Mouse (Mus musculus) macrophage (primary cell): Measurements from ENCODE around the gene Cox14. TPM values are rescaled to one million over a fixed set of nuclear protein-coding genes. Genes with fewer than 3 reads are reported as not detected.

Experiments used
- H3K27ac ChIP-seq: fragments of 350-480 bp; formaldehyde crosslinking; 2 replicates; pipeline ENCODE4 v1.9.0; 2021
- H3K36me3 ChIP-seq: fragments of 350-480 bp; formaldehyde crosslinking; 2 replicates; pipeline ENCODE4 v1.9.0; 2021; ENCODE audit errors: inconsistent target
- H3K4me3 ChIP-seq: fragments of 350-480 bp; formaldehyde crosslinking; 2 replicates; pipeline ENCODE4 v1.9.0; 2021; ENCODE audit errors: inconsistent target
- H3K79me2 ChIP-seq: fragments of 350-480 bp; formaldehyde crosslinking; 2 replicates; pipeline ENCODE4 v1.9.0; 2021; ENCODE audit errors: inconsistent target
- WGBS: methylation state at CpG from one replicate; pipeline ENCODE4 v1.1.7; 2026; ENCODE audit warnings: inconsistent platforms; ENCODE audit not compliant: missing documents; 5-methylcytosine and 5-hydroxymethylcytosine counted together
- polyA plus RNA-seq: library from polyadenylated mRNA; stranded (reverse); fragments of 250-400 nt; gene quantifications from 3 replicates; pipeline ENCODE4 v1.2.4, GENCODE M21; 2018; ENCODE audit warnings: inconsistent platforms

Gene Cox14
- polyA plus RNA-seq, 1 experiment from 2014 or later = 18.4 TPM

DNA sequence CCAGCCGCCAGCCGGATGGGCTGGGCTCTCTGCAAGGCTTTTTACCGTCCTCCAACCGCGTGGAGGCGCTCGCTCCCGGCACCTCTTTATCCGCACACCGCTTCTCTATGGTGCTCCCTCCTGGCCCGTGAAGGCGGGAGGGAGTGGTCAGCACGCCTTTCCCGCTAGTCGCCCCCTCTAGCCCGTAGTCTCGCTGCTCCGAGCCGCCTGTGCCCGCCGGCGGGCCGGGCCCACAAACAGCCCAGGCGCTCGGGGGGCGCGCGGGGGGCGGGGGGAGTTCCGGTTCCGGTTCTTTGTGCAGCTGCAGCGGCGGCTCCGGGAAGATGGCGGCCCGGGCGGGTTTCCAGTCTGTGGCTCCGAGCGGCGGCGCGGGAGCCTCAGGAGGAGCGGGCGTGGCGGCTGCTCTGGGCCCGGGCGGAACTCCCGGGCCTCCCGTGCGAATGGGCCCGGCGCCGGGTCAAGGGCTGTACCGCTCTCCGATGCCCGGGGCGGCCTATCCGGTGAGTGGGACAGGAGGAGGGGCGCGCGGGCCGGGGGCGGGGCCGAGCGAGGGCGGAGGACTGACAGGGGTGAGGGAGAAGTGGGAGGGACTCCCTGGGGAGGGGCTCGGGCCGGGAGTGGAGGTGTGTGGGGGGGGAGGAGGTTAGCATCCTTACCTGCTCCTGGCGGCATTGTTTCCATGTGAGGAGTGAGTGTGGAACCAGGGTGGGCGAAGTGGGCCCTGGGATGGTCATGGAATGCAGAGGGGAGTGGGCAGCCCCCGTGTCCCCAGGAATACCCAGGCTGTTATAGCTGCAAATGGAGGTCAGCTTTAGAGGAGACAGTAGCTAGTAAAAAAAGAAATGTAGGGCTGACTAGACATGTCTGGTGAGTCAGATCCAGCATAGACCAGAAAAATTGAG lies 23.2 kb upstream of the Cox14 start, which contains the start of gene Smarcd1:
Gene Smarcd1 (plus strand): TSS at position 131 of the 902 bp plus-strand sequence.
- no peak within 1 kb of the TSS for H3K27ac ChIP-seq
- peak within 1 kb of the TSS; percentile 53 for H3K4me3 ChIP-seq
- WGBS = 2% methylated on average over 46 of the region's 71 CpGs
- no peaks in the 10 kb centered on the region; the same call in 1 of the 2 replicates for H3K79me2 ChIP-seq
- peaks cover 14% of the 10 kb centered on the region for H3K36me3 ChIP-seq

- WGBS = 93% methylated on average over 9 of the region's 9 CpGs
- no peaks in the 10 kb centered on the region; the same call in 1 of the 2 replicates for H3K79me2 ChIP-seq
- H3K27ac ChIP-seq = no peak overlapping the region
- peaks cover 18% of the 10 kb centered on the region for H3K36me3 ChIP-seq
- H3K4me3 ChIP-seq = no peak overlapping the region; the same call in 1 of the 2 replicates
These were observed 22.3 kb upstream of the Cox14 start for GRCm38 (mm10) chr15:99703104-99703503.

DNA sequence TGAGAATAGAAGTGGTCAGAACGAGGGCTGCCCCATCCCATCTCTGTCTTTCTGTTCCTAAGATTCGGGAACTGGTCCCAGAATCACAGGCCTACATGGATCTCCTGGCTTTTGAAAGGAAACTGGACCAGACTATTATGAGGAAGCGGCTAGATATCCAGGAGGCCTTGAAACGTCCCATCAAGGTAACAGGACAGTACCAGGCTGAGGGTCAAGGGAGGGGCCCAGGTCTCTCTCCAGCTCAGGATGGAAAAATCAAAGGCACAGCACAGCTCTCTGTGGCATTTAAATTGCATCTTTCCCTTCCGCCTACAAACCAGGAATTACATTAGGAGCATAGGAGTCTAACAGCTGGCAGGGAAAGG lies 21.8 kb upstream of the Cox14 start:
- 96% methylated on average over 5 of the region's 5 CpGs for WGBS
- H3K27ac ChIP-seq = no peak overlapping the region
- no peak overlapping the region for H3K4me3 ChIP-seq
- H3K79me2 ChIP-seq = no peaks in the 10 kb centered on the region; the same call in 1 of the 2 replicates
- H3K36me3 ChIP-seq = peaks cover 22% of the 10 kb centered on the region

- peaks cover 27% of the 10 kb centered on the region for H3K36me3 ChIP-seq
- 88% methylated on average over 23 of the region's 23 CpGs for WGBS
These were observed 21.3 kb upstream of the Cox14 start for GRCm38 (mm10) chr15:99704041-99704681.

GRCm38 (mm10) chr15:99704881-99705280 lies 20.5 kb upstream of the Cox14 start:
- 88% methylated on average over 7 of the region's 7 CpGs for WGBS
- Histone ChIP-seq H3K36me3 (peaks cover 34% of the 10 kb centered on the region), H3K79me2 (no peaks in the 10 kb centered on the region; the same call in 1 of the 2 replicates), H3K4me3 (no peak overlapping the region), H3K27ac (no peak overlapping the region)

More at GRCm38 (mm10) chr15:99704041-99704681, 21.3 kb upstream of the Cox14 start:
- Histone ChIP-seq H3K4me3 (no peak overlapping the region), H3K27ac (no peak overlapping the region), H3K79me2 (no peaks in the 10 kb centered on the region; the same call in 1 of the 2 replicates)

DNA sequence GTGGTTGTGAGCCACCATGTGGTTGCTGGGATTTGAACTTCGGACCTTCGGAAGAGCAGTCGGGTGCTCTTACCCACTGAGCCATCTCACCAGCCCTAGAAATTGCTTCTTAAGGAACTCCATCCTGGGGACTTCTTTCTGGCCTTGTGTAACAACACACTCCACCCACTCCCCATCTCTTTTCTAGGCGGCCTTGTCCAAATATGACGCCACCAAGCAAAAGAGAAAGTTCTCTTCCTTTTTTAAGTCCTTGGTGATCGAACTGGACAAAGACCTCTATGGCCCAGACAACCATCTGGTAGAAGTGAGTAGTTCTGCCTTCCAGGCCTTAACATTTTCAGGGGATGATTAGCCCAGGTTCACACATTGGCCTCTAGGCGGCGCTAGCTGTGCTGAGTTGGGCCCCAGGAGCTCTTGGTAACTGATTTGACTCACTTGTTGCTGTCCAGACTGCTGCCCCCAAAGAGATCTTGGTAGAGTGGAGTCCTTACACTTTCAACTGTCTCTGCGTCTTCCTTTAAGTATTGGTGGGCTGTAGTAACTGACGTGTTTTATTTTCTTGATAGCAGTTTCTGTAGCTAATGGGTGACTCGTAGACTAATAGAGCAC lies 19.9 kb upstream of the Cox14 start, which contains the start of gene Gm17349:
Gene Gm17349 (minus strand): TSS at position 51 of the 609 bp plus-strand sequence.
- peaks cover 39% of the 10 kb centered on the region for H3K36me3 ChIP-seq
- no peaks in the 10 kb centered on the region; the same call in 1 of the 2 replicates for H3K79me2 ChIP-seq
- H3K4me3 ChIP-seq = no peak within 1 kb of the TSS
- 63% methylated on average over 8 of the region's 11 CpGs for WGBS
- no peak within 1 kb of the TSS for H3K27ac ChIP-seq

GRCm38 (mm10) chr15:99708176-99708575 lies 17.2 kb upstream of the Cox14 start:
- H3K36me3 ChIP-seq = peaks cover 62% of the 10 kb centered on the region

DNA sequence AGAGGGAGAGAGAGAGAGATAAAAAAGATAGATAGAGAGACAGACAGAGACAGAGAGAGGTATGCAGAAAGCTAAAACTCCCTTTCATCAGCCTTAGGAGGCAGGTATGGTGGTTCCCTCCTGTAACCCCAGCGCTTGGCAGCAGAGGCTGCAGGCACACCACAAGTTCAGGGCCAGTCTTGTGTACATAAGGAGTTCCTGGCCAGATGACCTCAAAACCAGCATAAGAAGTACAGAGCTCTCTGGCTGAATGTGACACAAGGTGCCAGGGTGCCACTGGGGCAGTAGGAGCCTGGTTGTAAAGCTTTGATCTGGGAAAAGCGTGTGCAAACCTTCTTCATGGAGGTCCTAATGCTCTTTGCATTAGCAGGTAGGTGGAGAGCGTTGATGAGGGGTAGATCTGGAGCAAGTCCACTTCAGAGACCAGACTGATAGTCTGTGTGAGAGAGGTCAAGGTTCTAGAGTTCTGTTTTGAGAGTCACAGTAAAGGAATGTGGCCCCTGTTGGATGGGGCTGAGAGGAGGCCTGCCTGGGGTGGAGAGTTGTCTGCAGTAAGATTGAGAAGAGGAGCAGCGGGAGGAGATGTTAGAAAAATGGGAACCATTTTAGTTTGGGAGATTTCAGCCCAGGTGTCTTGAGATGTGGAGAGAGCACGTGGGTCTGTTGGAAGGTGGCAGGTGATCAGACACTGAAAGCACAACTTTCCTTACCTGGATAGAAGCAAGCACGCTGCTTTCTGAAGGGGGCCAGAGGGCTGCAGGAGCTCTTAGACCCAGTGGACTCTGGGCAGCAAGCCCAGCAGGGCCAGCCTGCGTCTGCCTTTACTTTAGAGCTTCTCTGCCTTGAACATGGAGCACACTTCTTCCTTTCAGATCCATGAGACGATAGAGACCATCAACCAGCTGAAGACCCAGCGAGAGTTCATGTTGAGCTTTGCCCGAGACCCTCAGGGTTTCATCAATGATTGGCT lies 14.9 kb upstream of the Cox14 start:
- Histone ChIP-seq H3K27ac (no peak overlapping the region), H3K79me2 (no peaks in the 10 kb centered on the region), H3K36me3 (peaks cover 56% of the 10 kb centered on the region), H3K4me3 (no peak overlapping the region)
- WGBS = 95% methylated on average over 10 of the region's 10 CpGs

More at GRCm38 (mm10) chr15:99708176-99708575, 17.2 kb upstream of the Cox14 start:
- WGBS = 97% methylated on average over 10 of the region's 13 CpGs
- Histone ChIP-seq H3K4me3 (no peak overlapping the region), H3K27ac (no peak overlapping the region), H3K79me2 (no peaks in the 10 kb centered on the region)

DNA sequence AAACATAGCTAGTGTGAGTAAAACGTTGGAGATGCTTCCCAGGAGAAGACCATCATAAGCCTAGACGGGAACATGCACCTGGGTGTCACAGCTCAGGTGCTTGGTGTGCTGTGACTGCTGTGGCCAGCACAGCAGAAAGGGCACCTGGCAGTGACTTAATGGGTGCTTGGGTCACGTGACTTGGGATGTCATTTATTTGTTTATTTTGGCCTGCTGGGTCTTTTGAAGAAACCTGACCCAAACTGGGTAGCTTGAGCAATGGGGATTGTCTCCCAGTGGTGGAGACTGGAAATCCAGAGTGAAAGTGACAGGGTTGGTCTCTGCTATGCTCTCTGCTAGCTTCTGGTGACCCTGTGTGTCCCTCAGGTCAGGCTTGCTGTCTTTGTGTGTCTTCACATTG lies 13.9 kb upstream of the Cox14 start:
- Histone ChIP-seq H3K36me3 (peaks cover 56% of the 10 kb centered on the region), H3K79me2 (no peaks in the 10 kb centered on the region), H3K27ac (no peak overlapping the region), H3K4me3 (no peak overlapping the region)
- 90% methylated on average over 3 of the region's 3 CpGs for WGBS

GRCm38 (mm10) chr15:99712666-99713559 lies 12.5 kb upstream of the Cox14 start:
- peaks cover 44% of the 10 kb centered on the region for H3K36me3 ChIP-seq
- H3K27ac ChIP-seq = no peak overlapping the region
- no peaks in the 10 kb centered on the region for H3K79me2 ChIP-seq
- H3K4me3 ChIP-seq = no peak overlapping the region
- WGBS = 94% methylated on average over 13 of the region's 13 CpGs

GRCm38 (mm10) chr15:99713569-99713968 lies 11.8 kb upstream of the Cox14 start:
- no peaks in the 10 kb centered on the region for H3K79me2 ChIP-seq
- H3K36me3 ChIP-seq = peaks cover 41% of the 10 kb centered on the region
- H3K4me3 ChIP-seq = no peak overlapping the region
- 98% methylated on average over 3 of the region's 3 CpGs for WGBS
- no peak overlapping the region for H3K27ac ChIP-seq

GRCm38 (mm10) chr15:99714206-99714605 lies 11.2 kb upstream of the Cox14 start:
- no peak overlapping the region for H3K27ac ChIP-seq
- H3K79me2 ChIP-seq = no peaks in the 10 kb centered on the region
- no peak overlapping the region for H3K4me3 ChIP-seq
- peaks cover 35% of the 10 kb centered on the region for H3K36me3 ChIP-seq
- WGBS = 87% methylated on average over 4 of the region's 4 CpGs

DNA sequence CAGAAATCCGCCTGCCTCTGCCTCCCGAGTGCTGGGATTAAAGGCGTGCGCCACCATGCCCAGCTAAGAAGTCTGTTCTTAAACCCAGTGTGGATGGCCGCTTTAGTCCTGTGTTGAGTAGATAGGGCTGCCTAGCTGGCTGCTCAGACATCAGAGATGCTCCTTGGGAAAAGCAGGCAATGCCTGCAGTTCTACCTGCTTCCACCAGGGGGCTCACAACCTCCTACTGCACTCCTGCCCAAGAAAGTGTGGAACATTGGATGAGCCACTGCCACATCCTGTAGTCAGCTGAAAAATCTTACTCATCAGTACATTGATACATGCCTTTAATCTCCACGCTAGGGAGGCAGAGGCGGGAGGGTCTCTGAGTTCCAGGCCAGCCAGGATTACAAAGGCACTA lies 10.6 kb upstream of the Cox14 start:
- peaks cover 28% of the 10 kb centered on the region for H3K36me3 ChIP-seq
- no peak overlapping the region for H3K27ac ChIP-seq
- no peaks in the 10 kb centered on the region for H3K79me2 ChIP-seq
- 57% methylated on average over 6 of the region's 7 CpGs for WGBS
- no peak overlapping the region for H3K4me3 ChIP-seq
